Mouse (Mus musculus) adrenal gland, postnatal 10 days (tissue): ENCODE measurements around the gene Tgfbr3. TPM values are rescaled to one million over a fixed set of nuclear protein-coding genes. Genes with fewer than 3 reads are reported as not detected.

Experiments
- DNase-seq: peaks from one replicate; pipeline ENCODE4 v3.0.0; 2021; ENCODE audit warnings: mixed read lengths
- total RNA-seq, 2 experiments: library from RNA; stranded (reverse); gene quantifications; 2 replicates each; pipeline ENCODE4 v1.2.3; 2021

The Tgfbr3 gene
- total RNA-seq, 2 experiments from 2014 or later, result 125 to 160 TPM

DNA sequence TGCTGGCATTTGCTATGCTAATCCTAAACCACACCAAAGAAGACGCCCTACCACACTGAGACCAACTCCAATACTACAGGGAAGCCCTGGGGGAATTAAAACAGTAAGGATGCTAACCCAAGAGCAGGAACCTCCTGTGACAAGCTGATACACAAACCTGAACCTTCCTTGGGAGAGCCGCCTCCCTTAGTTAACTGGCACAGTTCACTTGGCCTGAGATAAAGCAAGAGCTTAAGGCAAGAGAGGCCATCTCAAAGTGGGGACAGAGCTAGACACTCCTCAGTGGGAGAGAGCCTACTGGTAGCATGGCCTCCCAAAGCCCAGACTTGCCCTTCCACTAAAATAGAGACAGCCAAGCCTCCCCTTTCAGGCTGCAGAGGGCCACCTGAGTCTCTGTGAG is 79.4 kb downstream of the Tgfbr3 start:
- DNase-seq, result no peak

- DNase-seq, result no peak
These were observed 81.5 kb downstream of the Tgfbr3 start for GRCm38 (mm10) chr5:107207911-107208310.

DNA sequence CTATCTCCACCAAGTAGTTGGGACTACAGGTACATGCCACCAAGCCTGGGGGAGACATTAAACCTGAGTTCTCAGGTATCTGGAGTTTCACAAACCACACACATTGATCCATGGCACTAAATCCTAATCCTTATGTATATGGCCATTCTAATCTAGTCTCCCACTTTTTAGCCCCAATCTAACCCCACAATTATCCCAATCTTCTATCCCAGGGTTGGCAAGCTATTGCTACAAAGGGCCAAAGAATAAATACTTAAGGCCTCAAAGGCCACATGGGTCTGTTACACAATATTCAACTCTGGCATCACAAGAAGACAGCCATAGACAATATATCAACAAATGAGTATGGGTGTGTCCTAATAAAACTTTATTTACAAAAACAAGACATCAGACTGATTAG is 85.1 kb downstream of the Tgfbr3 start:
- no peak for DNase-seq

DNA sequence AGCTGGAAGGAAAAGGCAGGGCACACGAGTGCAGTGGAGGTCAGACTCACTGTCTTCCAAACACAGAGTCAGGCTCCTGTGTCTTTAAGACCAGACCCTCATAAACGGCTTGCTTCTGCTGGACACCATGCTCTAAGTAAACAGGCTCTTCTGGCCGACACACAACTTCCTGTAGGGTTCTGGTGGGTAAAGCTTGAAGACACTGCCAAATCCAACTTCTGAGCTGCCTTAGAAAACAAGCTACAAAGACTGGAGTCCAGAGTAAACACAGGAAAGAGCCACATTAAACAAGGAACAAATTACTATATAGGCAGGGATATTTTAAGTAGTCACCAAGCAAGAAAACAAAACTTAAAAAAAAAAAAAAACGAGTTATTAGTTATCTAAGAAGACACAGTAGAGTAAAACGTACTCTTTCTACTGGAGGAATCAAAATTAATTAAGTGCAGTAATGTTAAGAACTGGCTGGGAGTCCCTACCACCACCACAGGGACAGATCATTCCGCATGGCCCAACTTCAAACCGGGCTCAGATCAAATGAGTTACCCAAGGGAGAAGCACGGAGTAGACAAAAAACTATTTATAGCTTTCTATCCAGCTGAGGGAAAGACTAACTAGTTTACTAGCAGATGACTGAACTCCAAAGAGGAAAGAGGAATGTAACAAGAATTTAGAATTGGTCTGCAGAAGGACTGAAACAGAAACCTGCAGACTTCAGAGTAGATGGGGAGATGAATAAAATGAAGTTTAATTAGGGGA is 86.4 kb downstream of the Tgfbr3 start:
- DNase-seq, result no peak

DNA sequence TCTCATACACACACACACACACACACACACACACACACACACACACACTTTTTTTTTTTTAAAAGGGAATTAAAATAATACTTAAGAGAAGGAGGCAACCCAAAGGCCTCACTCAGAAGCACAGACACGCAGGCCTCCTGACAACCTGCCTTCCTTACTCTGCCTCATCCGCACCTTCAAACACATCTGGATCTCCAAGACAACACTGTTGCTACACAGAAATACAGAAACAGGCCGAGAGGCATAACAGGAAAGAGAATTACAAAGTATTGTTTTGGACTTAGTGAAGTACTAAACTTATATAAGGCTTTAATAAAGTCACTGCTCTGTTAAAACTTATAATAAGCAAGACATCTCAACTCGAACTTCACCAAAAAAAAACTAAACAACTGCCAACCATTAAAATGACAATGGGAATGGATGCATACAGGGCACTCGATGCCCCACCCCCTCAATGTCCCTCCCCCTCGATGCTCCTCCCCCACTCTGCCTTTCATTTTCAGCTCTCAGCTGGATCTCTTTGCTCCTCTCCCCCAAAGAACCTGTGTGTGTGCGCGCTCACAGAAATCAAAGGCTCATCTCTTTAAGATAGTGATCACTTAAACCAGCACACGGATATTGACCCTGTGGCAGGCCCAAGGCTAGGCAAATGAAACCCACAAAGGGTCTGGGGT is 87.8 kb downstream of the Tgfbr3 start:
- no peak for DNase-seq

DNA sequence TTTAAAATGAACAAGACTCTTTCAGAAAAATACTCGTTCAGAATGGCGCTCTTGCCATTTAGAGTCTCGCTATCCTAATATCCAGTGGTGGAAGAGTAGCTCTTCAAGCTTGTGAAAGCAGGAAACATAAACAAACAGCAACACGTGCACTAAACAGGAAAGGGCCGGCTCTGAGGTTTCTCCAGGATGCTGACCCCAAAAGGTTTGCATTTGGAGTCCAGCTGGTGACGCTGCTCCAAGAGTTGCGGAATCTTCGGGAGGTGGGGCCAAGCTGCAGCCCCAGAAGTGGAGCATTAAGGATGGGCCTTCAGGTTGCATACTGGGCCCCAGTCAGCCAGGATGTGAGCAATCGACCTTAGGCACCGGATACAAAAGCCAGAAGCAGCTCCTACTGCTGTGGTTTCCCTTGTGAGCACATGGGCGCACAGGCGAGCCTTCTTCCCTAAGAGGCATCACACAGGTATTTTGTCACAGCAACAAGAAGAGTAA is 88.5 kb downstream of the Tgfbr3 start:
- peak; percentile 64 for DNase-seq

DNA sequence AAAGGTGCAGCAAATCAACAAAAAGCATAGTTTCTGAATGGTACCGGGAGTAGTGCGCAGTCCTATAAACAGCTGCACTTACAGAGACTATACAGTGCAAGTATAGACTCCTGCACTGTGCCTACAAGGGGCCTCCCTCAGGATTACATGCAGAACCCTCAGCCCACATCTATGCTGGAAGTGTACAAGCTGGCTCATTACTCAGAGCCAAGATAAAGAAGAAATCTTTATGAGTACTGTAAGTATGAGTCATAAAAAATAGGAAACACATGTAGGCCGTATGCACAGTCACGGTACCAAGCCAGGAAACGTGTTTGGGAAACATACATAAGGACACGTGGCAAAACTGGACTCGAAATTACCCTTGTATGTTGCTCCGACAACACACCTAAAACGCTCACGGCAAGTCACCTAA is 89.2 kb downstream of the Tgfbr3 start:
- no peak for DNase-seq

DNA sequence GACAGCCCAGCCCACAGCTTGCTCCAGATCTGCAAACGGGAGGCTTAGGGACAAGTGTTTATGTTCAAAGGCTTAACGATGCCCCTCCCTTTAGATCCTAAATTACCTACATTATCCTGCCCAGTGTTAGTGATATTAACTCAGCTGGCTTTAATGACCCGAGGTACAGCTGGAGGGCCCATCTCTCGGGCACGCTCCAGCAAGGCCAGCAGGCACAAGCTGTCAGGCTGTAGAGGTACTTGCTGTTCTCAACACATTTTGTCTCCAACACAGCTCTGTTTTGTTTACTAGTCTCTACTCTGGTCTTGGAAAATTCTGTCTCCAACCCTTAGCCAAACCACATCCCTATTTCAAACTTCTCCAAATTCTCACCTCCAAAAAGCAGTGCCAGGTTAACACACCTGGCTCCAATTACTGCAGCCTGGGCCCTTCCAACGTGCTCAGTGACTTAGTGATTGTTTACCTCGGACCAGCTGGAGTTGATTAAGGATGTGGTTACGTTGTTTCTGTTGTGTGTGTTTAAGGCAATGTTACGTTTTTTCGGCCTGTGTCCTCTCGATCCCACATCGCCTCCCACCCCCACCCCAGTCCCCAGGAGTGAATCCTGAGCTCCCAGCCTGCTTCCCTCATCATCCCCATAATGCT is 93.6 kb downstream of the Tgfbr3 start:
- DNase-seq, result no peak

- no peak for DNase-seq
These were observed 96.3 kb downstream of the Tgfbr3 start for GRCm38 (mm10) chr5:107193160-107193559.

- DNase-seq, result no peak
These were observed 97.1 kb downstream of the Tgfbr3 start for GRCm38 (mm10) chr5:107192372-107192771.

- no peak for DNase-seq
These were observed 100.9 kb downstream of the Tgfbr3 start for GRCm38 (mm10) chr5:107188551-107188950.

DNA sequence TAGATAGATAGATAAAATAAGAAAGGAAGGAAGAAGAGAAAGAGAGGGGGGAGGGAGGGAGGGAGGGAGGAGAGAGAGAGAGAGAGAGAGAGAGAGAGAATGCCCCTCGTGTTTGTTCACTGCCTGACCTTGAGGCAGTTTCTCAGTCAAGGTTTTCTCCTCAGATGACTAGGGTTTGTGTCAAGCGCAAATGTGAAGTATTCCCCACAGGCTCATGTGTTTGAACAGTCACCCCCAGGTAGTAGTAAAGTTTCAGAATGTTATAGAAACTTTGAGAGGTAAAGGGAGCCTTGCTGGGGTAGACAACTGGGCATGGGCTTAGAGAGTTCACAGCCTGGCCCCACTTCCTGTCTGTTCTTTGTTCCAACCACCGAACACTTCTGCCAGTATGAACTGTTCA is 103.2 kb downstream of the Tgfbr3 start:
- DNase-seq, result no peak

DNA sequence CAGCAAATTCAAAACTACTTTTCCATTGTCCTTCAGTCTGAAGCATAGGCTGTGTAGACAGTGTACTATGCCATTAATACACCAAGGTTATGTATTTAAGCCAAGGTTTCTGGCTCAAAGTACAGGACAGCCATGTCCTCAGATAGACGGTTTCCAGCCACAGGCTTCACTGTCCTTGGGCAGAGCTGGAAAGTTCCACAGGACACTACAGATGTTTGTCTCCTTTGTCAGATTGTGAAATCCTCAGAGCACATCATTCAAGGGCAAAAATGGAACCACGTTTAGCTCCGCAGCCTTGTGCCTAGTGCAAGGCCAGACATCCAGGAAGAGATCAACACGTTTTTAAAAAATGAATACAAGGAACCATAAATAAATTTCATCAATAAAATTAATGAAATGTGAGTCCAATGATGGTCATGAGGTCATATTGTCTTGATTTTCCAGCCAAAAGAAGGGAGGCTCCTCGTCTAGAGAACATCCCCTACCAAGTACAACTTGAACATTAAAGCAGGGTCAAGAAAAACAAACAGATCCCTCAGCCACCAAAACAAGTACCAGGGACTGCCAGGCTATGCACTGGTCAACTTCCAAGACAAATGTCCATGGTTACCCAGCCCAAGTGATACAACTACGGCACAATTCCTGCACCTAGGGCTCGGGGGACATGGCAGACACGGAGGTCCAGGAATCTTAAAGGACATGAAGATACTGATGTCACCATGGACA is 105.1 kb downstream of the Tgfbr3 start:
- DNase-seq, result peak; percentile 77

DNA sequence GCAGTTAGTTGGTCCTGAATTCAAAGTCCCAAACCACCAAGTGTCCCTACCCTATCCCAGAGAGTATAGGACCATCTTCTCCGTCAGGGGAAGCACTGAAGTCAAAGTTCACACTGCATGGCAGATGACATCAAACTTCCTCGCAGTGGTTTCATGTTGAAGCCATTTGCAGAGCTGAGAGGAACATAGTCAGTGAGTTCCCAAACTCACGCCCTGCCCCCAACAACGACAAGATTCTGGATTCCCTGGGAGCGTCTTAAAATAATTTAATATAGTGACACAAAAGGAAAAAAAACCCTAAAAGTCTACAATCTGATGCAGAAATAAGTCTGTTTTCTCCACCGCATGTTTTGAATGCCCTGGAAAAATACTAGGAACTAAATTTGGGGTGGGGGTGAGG is 105.9 kb downstream of the Tgfbr3 start:
- no peak for DNase-seq

GRCm38 (mm10) chr5:107182721-107183120 is 106.7 kb downstream of the Tgfbr3 start:
- DNase-seq, result no peak

GRCm38 (mm10) chr5:107181820-107182219 is 107.6 kb downstream of the Tgfbr3 start:
- DNase-seq, result no peak

- no peak for DNase-seq
These were observed 110.2 kb downstream of the Tgfbr3 start for GRCm38 (mm10) chr5:107179194-107179593.

GRCm38 (mm10) chr5:107177791-107178190 is 111.6 kb downstream of the Tgfbr3 start:
- no peak for DNase-seq

DNA sequence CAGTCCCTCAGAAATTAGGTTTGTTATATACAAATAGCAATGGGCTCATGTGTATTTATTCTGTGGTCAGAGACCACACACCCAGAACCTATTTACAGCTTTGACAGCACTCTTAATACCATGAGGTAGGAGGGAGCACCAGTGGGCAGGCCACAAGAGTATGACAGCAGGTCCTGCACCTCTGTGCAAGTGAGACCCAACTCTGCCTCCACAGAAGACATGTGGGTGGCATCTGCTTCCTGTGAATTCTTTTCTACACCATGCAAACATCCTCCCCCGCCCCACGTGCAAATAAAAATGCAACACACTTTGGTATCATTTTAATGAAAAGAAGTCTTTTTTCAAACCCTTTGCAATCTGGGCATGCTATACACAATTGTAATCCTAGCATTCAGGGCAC is 112.2 kb downstream of the Tgfbr3 start:
- DNase-seq, result no peak

DNA sequence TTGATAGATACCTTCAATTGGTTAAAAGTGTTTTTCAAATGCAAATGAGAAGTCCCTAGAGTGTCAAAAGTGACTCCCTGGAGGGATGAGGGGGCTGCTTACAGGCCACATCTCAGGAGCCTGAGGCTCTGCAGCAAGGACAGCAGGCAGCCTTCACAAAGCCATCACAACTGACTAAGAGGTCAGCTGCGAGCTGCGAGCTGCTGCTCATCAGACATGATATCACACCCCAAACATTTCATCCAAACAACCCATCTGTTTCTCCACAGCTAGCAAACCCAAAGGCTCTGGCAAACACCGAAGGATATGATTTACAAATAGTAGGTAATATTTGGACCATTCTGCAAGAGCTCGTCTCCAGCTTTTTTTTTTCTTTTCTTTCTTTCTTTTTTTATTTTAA is 112.6 kb downstream of the Tgfbr3 start:
- DNase-seq, result no peak

- no peak for DNase-seq
These were observed 113.2 kb downstream of the Tgfbr3 start for GRCm38 (mm10) chr5:107176196-107176595.

DNA sequence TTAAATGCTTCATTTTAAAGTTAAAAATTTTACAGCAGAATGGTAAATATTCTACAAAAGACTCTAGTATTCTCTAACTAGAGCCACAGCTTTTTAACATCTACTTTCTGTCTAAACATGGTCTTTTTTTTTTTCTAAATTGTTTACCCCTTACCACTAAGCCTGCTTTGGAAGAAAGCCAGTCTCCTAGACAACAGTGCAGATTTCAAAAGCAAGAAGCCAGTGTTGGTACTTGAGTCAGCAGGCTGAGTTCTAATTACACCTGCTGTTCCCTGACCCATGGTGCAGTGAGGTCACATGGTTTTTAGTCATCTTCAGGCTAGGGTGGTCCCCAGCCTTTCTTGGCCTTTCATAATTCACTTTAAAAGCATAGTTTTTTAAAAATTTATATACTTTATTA is 115.2 kb downstream of the Tgfbr3 start:
- no peak for DNase-seq

DNA sequence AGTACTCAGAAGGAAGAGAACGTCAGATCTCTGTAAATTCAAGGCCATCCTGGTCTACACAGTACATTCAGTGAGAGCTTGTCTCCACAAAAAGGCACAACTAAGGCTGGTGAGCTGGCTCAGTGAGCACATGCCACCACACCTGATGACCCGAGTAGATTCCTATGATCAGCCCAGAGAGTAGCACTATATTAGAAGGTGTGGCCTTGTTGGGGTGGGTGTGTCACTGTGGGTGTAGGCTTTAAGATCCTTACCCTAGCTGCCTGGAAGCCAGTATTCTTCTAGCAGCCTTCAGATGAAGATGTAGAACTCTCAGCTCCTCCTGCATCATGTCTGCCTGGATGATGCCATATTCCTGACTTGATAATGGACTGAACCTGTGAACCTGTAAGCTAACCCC is 115.9 kb downstream of the Tgfbr3 start:
- no peak for DNase-seq
